Mouse (Mus musculus) gastrocnemius, postnatal 14 days (tissue): ENCODE results near the gene Fuz. TPM values are rescaled to one million over a fixed set of nuclear protein-coding genes. Genes with fewer than 3 reads are reported as not detected.

Experiments
- DNase-seq: peaks from one replicate; pipeline ENCODE4 v3.0.0; 2021; ENCODE audit warnings: mixed read lengths
- intact Hi-C: fragments of 180-260 bp; cut with DNase I; formaldehyde crosslinking; loops from one replicate; pipeline ENCODE4 v1.15.1; 2025; ENCODE audit warnings: low total_unique reads
- long read RNA-seq, 2 experiments: library from polyadenylated mRNA; stranded (forward); transcript quantifications; one replicate each; pipeline ENCODE4 v2.0.0; 2021
- total RNA-seq, 2 experiments: library from RNA; stranded (reverse); gene quantifications; 2 replicates each; pipeline ENCODE4 v1.2.3; 2021

Gene Fuz
- 10 to 100 TPM; 18.8 to 23.4 TPM for total RNA-seq
- long read RNA-seq, experiment 1, partial matches to known transcripts, result 0 of 7 reads
- long read RNA-seq, experiment 1, other reads (novel, unspliced or antisense), result 2 of 7 reads
- long read RNA-seq, experiment 2, transcript Fuz-201 (11 exons, 1,698 nt), result major isoform, 10 of 12 reads
- long read RNA-seq, experiment 2, partial matches to known transcripts, result 0 of 12 reads
- long read RNA-seq, experiment 2, other reads (novel, unspliced or antisense), result 2 of 12 reads

DNA sequence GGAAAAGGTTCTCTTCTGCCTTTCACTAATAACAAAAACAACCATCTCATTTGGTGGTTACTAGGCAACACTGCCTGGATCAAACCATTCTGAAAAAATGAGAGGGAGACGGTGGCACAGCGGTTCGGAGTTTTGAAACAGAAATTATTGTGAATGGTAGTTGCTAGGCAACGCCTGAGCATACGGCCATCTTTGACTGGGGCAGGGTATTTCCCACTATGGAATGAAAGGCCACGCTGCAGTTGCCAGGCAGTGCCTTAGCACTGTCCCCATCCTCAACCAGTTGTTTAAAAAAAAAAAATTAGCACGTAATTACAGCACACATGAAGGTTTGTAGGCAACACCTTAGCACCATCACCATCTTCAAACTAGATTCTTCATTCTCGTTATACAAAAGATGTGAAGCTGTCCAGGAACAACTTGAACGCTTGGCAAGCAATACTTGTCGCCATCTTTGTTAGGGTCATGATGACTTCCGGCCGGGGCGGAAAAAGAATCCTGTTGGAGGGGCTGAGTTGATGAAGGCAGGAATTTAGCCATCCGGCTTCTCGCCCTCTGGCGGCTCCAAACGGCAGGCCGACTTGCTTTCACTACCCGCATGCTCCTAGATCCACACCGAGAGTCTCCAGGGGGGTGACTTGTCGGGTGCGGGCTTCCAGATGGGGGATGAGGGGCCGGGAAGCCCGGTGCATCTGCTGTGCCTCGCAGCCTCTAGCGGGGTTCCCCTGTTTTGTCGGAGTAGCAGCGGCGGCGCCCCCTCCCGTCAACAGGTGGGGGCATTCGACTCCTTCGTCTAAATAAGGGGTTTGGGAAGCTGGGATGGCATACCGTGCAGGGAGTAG is at the start of gene Fuz:
TSS of gene Fuz (plus strand) at position 487 of the 842 bp plus-strand sequence.
- peak; percentile 91 for DNase-seq
- intact Hi-C loops, result no loop called here

DNA sequence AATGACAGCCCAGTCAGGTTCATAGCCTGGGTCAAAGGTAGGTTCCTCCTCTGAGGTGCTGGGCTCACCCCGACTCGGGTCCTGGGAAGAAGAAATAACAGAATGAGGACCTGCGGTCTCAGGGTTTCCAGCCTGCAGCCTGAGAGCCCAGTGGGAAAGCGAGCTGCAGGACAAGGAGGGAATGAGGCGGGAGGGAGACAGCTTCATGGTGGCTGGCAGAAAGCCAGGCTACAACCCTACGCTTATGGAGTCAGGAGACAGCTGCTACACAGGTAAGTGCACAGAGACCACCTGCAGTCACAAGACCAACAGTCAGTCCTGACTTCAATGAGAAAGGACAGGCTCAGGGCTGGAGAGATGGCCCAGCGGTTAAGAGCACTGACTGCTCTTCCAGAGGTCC is 49.1 kb upstream of the Fuz start:
- no peak for DNase-seq
- intact Hi-C loops, result no loop called here

DNA sequence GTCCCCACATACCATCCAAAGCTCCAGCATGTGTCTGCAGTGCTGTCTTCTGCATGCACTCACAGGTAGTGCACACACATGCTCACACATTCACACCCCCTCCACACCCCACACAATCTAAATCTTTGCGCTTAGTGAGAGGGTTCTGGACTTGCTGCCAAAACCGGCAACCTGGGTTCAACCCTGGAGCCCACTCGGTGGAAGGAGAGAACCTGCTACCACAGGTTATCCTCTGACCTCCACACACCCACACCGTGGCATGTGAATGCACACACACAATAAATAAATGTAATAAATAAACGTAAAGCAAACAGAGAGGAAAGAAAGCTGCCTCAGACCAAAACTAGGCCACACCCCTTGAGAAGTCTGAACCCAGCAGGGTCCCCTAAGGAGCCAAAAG is 48.1 kb upstream of the Fuz start:
- DNase-seq, result no peak
- intact Hi-C loops, result no loop called here

DNA sequence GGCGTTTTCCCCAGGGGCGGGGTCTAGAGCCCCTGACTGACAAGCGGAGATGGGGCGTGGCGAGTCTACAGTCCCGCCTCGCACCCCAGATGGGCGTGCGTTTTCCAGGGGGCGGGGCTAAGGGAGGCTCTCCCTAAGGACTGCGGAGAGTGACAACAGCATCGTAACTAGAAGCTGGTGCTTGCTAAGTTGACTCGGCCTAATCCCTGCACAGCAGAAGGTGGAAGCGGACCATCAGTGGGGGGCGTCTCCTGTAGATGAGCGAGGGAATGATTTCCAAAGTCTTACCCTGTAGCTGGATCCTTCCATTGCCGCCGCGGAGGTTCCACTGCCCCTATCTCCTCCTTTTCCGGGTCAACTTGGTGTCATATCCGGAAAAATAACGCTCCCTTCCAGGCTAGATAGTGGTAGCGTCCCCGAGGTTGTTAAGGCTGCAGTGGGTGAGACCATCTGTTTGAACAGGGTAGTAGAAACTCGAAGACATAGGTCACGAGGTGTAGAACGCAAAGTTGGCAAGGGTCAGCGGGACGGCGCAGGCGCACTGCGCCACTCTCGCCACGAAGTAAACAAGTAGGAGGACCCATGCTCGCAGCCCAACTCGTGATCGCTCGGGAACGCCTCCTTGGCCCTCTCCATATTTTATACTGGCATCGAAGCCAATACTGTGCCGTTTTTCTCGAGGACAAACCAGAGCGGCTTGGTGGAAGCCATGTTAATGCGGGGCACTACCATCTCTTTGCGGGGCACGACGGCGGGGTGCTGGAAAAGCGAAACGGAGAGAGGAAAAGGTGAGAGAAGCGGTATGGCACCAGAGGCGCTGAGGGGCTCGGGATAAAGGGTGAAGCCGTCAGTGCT is 47.1 kb upstream of the Fuz start, which contains the start of the genes Akt1s1 and Tbc1d17:
TSS of gene Akt1s1 (plus strand) at position 431 of the 855 bp plus-strand sequence.
TSS of gene Tbc1d17 (minus strand) at position 519 of the 855 bp plus-strand sequence.
- intact Hi-C loops, result no loop called here

DNA sequence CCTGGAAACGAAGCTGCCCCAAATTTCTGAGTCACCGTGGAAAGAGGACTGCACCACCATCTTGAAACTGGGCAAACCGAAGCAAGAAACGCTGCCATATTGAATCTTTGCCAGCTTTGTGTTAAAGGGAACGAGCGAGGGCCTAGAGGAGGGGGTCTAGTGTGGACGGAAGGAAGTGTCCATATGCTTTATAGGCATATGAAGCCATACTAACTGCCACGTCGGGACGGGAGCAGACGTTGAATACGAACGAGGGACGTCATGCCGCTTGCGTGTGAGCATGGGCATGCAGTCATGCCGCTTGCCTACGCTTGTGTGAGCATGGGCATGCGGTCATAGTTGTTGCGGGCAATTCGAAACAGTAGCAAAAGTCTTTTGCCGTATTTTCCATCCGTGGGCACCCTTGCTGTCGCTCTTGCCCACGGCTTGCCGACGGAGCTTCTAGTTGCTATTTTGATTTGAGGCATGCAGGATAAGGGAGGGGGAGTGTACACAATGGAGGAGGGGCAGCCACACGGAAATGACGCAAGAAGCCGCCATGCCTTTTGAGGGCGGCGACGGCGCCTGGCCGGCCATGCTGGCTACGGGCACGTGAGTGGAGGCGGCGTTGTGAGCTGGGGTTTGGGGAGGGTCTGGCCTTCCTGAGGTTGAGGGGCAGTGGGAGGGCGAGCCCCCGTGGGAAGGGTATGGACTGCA is 46.3 kb upstream of the Fuz start:
- DNase-seq, result peak; percentile 92

More for the DNA sequence above, 47.1 kb upstream of the Fuz start, which contains the start of the genes Akt1s1 and Tbc1d17:
- DNase-seq, result peak; percentile 99

DNA sequence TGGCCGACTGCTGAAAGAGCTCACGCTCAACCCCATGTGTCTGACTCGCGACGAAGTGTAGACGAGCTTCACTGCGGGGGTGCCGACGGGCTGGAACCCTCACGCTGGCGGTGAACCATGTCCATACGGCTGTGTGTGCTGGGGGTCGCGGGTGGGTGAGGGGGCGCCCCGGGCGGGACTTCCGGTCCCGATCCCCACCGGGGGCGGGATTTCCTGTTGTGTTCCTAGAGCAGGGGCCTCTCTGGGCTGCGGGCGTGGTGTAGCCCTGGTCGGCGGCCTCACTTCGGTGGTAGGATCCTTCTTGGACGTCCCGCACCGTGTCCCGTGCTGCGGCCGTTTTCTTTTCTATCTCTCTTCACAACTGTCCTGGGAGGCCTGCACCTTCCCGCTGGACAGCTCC is 45.7 kb upstream of the Fuz start:
- intact Hi-C loops, result no loop called here
- peak; percentile 81 for DNase-seq

More for the DNA sequence above, 46.3 kb upstream of the Fuz start:
- intact Hi-C loops, result no loop called here

DNA sequence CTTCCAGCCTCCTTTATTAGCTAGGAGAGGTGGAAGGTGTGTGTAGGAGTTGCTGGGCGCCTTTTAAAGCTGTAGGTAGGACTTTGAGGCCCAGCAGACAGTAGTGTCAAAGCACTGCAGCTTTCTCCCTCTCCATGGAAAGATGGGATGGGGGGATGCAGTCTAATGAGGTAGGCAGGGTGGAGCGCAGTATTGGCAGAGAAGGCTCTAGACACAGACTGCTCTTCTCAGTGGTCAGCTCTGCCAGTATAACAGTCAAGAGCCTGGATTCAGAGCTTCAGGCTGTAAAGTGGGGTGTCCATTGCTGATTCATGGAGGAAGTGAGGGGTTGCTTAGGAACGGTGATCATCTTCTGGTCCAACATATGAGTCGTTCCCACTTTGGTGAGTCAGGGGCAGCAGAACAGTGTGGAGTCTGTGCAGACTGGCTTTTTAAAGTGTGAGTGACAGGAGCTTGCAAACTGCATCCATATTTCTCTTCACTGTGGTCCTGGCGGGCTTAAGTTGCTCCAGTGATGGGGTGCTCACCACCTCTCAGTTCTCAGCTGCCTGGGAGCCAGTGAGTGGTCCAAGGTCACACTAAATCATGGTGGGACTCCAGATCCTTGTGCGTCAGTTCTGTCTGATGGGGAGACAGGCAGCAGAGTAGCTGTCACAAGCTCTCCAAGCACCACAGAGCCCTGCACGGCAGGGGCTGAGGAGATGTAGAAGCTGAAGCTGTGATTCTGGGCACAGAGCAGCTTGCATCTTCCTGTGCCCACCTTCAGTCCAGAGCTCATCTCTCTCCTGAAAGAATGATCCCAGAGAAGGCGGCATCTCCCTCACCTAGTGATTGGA is 44.9 kb upstream of the Fuz start:
- intact Hi-C loops, result no loop called here
- no peak for DNase-seq

DNA sequence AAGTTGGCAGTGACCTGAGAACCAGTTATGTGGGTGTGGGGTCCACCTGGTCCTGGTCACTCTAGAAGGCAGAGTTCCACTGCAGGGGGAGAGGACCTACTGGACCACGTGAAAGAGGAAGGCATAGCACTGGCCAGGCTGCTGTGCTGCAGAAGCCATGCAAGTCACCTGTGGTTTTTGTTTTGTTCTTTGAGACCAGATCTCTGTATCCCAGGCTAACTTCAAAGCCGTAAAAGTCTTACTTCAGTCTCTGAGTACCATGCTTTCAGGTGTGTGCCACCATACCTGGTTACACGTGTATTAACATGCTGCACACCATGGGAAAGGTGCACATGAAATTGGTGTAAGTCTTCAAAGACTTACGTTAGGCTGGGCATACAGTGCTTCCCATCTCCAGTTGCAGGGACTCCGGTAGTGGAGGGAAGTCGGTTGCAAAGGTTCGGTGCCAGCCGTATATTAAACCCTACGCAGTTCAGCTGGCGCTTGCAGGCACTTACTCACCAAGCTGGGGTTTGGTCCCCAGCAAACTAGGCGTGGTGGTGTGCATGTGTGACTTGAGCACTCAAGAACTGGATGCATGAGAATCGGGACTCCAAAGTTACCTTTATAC is 44.1 kb upstream of the Fuz start:
- no peak for DNase-seq

DNA sequence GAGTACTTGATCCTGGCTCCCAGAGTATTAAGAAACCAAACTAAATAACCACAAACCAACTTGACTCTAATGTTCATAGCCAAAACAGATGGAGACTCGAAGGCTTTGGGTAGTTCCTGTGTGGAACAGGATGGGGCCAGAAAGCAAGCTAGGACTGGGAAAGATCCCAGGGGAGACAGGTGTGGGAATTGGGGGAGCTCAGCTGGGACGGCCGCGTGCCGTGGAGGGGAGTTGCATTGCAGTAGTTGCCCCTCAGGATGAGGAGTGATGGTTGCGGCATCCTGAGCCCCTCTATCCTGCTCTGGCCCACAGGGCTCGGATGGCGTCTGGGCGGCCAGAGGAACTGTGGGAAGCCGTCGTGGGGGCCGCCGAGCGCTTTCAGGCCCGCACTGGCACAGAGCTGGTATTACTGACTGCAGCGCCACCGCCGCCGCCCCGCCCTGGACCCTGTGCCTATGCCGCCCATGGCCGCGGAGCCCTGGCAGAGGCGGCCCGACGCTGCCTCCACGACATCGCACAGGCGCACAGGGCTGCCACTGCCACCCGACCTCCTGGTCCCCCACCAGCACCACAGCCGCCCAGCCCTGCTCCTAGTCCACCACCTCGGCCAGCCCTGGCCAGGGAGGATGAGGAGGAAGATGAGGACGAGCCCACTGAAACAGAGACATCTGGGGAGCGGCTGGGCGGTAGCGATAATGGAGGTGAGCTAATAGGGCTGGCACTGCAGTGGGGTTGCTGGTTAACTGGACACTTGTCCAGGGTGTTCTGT is 43.4 kb upstream of the Fuz start:
- intact Hi-C loops, result no loop called here
- no peak for DNase-seq

More for the DNA sequence above, 44.1 kb upstream of the Fuz start:
- intact Hi-C loops, result no loop called here

DNA sequence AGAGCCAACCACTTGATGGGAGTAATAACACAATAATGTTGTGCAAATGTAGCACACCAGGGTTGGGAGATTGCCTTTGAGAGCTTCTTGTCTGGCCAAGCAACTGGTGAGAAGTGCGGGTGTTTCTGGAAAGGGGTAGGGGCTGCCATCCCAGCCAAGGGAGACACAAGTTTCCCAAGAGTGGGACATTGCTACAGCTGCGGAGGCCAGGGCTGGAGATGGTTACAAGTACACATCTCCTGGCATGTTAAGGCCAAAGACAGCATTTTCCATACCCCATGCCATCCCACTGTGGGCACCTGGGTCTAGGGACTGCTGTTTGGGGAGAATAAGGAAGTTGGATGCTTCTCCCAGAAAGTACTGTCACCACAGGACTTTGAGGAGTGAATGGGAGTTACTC is 42.8 kb upstream of the Fuz start:
- intact Hi-C loops, result no loop called here
- DNase-seq, result no peak

DNA sequence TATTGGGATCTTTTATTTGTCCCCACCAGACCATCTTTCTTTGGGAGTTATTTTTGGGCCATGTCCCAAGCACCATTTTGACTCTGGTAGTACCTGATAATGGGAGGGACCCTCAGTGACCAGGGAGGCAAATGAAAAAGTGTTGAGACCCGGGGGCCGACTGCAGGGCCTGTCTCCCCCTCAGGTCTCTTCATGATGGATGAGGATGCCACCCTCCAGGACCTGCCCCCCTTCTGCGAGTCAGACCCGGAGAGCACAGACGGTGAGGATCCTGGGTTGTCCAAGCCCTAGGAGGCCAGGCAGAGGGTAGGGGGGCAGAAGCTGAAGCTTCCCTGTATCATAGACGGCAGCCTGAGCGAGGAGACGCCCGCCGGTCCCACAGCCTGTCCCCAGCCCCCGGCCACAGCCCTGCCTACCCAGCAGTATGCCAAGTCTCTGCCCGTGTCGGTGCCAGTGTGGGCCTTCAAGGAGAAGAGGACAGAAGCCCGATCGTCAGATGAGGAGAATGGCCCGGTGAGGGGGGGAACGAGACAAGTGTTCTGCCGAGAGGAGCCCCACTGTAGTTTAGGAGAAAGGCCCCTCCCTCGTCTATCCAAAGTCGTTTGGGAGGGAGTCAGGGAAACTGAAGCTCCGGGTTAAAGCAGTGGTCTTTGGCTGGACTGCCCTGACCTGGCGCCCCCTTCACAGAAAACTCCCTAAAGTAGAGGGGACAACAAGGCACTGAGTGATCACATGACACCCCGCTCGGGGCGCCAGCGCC is 42.1 kb upstream of the Fuz start:
- no peak for DNase-seq
- intact Hi-C loops, result no loop called here

DNA sequence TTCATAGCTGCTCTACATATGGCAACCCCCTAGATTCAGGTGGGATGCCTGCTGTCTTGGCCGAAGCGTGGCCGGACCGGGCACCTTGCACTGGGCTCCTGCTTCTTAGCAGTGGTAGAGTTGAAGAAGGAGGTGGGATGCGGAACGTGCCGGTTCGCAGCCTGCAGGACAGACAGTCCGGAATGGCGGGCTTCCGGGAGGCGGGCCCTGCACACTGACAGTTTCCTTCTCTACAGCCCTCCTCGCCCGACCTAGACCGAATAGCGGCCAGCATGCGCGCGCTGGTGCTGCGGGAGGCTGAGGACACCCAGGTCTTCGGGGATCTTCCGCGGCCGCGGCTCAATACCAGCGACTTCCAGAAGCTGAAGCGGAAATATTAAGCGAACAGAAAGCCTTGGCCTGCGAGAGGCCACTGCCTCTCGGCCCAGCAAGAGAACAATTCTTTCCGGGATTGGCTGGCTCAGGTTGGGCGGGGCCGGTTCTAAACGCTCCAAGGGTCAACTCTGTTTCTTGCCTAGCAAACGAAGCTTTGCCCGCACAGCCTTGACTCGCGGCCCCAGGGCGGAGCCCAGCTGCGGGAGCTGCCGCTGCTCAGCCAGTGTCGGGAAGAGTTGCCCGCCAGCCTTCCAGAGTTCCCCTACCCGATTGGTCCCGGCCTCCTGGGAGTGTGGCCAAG is 41.4 kb upstream of the Fuz start:
- intact Hi-C loops, result no loop called here
- peak; percentile 88 for DNase-seq

DNA sequence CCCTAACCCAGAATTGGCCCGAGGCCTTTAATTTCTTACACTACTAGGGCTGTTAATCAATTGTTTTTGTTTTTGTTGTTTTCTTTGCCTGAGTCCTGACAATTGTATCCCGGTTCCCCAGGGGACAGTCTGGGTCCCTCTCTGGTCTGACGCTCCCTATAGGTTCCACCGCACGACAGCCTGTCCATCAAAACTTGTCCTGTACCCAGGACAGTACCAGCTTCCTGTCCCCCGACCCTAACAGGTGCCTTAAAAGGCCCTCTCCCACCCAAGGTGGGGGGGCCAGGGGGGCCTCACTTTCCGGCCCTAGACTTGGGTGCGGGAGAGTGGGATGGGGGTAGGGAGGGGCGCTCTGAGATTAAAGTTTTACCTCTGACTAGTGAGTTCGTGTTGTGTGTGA is 40.8 kb upstream of the Fuz start:
- intact Hi-C loops, result no loop called here
- no peak for DNase-seq

DNA sequence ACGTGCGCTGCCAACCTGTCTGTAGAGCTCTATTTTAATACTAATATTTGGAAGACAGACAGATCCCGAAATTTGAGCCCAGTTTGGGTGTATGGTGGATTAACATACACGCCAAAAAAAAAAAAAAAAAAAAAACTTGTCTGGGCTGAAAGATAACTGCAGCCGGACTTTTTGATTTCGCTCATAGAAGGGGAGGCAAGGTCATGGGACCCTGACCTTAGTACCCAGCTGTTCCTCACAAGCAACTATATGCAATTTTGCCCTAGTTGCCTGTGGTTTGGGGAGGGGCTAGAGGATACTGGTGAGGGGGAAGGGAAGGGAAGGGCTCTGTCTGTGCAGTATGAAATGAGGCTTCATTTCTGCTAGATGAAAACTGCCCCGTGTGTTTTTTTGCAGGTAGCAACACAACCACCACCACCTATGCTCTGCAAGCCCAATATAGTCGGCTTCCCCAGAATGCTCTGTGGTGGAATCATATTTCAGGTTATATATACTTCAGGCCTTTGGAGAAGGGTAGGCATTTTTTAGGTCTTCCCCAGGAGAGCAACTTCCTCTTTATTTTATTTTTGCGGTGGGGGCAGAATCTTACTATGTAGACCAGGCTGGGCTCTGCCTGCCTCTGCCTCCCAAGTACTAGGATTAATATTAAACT is 39.5 kb upstream of the Fuz start:
- no peak for DNase-seq
- intact Hi-C loops, result no loop called here

DNA sequence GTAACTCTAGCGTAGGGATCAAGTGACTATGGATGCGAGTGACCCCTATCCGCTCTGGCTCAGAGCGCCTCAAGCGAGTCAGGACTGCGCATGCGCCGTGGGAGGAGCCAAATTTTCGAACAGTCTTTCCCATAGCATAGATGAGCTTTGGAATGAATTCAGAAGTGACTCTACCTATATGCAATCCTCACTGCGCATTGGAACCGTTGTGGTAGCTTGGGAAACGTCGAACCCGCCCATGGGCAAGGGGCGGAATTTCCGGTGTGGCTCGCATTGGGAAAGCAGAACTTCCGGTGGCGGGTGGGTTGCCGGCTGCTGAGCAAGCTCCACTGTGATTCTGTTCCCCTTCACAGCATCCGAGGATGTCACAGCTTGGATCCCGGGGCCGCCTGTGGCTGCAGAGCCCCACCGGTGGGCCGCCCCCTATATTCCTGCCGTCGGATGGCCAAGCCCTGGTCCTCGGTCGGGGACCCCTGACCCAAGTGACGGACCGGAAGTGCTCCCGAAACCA is 38.8 kb upstream of the Fuz start, which contains the start of gene Pnkp:
TSS of gene Pnkp (plus strand) at position 98 of the 511 bp plus-strand sequence.
- peak; percentile 85 for DNase-seq
- intact Hi-C loops, result no loop called here
